Mouse (Mus musculus) heart, embryonic 13.5 days (tissue): ENCODE data around the gene Ephb4. TPM values are rescaled to one million over a fixed set of nuclear protein-coding genes. Genes with fewer than 3 reads are reported as not detected.

Experiments used
- ATAC-seq: fragments of 200-750 bp; cut with Nextera tagmentation; 2 replicates; pipeline ENCODE4 v1.8.0; 2017; ENCODE audit warnings: moderate TSS enrichment; ENCODE audit not compliant: insufficient number of reproducible peaks, low FRiP score, low TSS enrichment; ENCODE audit errors: extremely low read depth
- H3K27ac ChIP-seq: fragments of 300-500 bp; sonication (generic); replicated peaks from 2 replicates; pipeline ENCODE4 v1.5.1; 2015; ENCODE audit warnings: moderate library complexity, mild to moderate bottlenecking, inconsistent platforms
- H3K27me3 ChIP-seq: fragments of 300-500 bp; sonication (generic); replicated peaks from 2 replicates; pipeline ENCODE4 v1.6.1; 2015; ENCODE audit warnings: mild to moderate bottlenecking, inconsistent platforms
- H3K36me3 ChIP-seq: fragments of 300-500 bp; sonication (generic); 2 replicates; pipeline ENCODE4 v1.6.1; 2015; ENCODE audit warnings: mild to moderate bottlenecking, inconsistent platforms
- H3K4me1 ChIP-seq: fragments of 300-500 bp; sonication (generic); 2 replicates; pipeline ENCODE4 v1.6.1; 2015; ENCODE audit warnings: inconsistent platforms
- H3K4me2 ChIP-seq: fragments of 300-500 bp; sonication (generic); 2 replicates; pipeline ENCODE4 v1.6.1; 2015; ENCODE audit warnings: inconsistent platforms, mild to moderate bottlenecking, moderate library complexity
- H3K4me3 ChIP-seq: fragments of 300-500 bp; sonication (generic); 2 replicates; pipeline ENCODE4 v1.5.1; 2015; ENCODE audit warnings: moderate library complexity, mild to moderate bottlenecking, inconsistent platforms
- H3K9ac ChIP-seq: fragments of 300-500 bp; sonication (generic); 2 replicates; pipeline ENCODE4 v1.6.1; 2015; ENCODE audit warnings: inconsistent platforms, mild to moderate bottlenecking, moderate library complexity
- H3K9me3 ChIP-seq: fragments of 300-500 bp; sonication (generic); 2 replicates; pipeline ENCODE4 v1.6.1; 2016; ENCODE audit warnings: inconsistent platforms
- WGBS: fragments of 180-500 bp; shearing (Covaris S2); methylation state at CpG from one replicate; pipeline ENCODE4 v1.1.7; 2015; ENCODE audit warnings: mixed read lengths; 5-methylcytosine and 5-hydroxymethylcytosine counted together
- polyA plus RNA-seq: library from polyadenylated mRNA; unstranded; fragments of >200 nt; fragmentation: Nextera tagmentation; extraction: Ambion mirVana; gene quantifications from 2 replicates; pipeline ENCODE4 v1.2.1, GENCODE M21; 2015

Gene Ephb4
- polyA plus RNA-seq, 1 experiment from 2014 or later = 37.6 TPM

DNA sequence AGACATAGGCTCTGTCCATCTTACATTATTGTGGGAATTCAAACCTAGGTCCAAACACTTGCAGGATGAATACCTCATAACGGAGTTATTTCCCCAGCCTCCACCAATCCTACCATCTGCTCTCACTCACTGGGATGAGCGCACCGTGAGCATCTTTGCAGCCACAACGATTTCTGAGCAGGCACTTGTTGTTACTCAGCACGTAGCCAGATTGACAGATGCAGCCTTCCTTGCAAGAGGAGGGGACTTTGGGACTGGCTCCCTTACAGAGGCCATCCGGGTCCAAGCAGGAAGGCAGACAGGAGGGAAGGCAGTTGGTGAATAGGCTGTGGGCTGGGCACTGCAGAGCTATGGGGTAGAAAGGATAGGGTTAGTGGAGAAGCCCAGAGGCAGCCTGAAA, 59.5 kb downstream of the Ephb4 start:
- no peak for ATAC-seq
- H3K9ac ChIP-seq = no peak overlapping the region
- H3K4me3 ChIP-seq = no peak overlapping the region

DNA sequence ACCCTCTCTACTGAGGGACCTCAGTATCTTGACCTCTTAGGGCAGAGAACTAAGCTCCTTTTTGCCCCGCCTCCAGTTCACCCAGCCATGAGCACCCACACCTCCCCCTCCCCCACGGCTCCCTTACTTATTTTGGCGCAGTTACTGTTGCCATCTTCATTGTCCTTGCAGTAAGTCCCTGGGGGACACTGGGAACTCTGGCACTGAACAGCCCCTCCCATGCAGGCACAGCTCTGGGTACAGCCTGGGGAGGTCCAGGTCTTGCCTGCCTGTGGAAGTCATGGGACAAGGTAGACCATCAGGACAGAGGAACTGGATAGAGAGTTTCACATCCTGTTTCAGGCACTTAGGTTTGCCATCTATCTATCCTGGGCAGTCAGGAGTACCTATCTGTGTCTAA, 60.2 kb downstream of the Ephb4 start:
- WGBS = 67% methylated on average over 3 of the region's 3 CpGs
- H3K9ac ChIP-seq = peak overlapping the region; percentile 19; the same call in 1 of the 2 replicates
- peaks cover 6% of the 10 kb centered on the region for H3K27me3 ChIP-seq
- no peak for ATAC-seq
- H3K4me1 ChIP-seq = peaks cover 8% of the 10 kb centered on the region
- H3K4me2 ChIP-seq = no peak overlapping the region
- no peaks in the 10 kb centered on the region for H3K36me3 ChIP-seq
- H3K4me3 ChIP-seq = no peak overlapping the region
- no peaks in the 10 kb centered on the region for H3K9me3 ChIP-seq
- H3K27ac ChIP-seq = no peak overlapping the region

More for the DNA sequence above, 59.5 kb downstream of the Ephb4 start:
- H3K36me3 ChIP-seq = no peaks in the 10 kb centered on the region
- H3K27me3 ChIP-seq = peaks cover 8% of the 10 kb centered on the region
- 57% methylated on average over 6 of the region's 6 CpGs for WGBS
- H3K4me1 ChIP-seq = peaks cover 8% of the 10 kb centered on the region
- no peak overlapping the region for H3K4me2 ChIP-seq
- H3K27ac ChIP-seq = no peak overlapping the region
- no peaks in the 10 kb centered on the region for H3K9me3 ChIP-seq

DNA sequence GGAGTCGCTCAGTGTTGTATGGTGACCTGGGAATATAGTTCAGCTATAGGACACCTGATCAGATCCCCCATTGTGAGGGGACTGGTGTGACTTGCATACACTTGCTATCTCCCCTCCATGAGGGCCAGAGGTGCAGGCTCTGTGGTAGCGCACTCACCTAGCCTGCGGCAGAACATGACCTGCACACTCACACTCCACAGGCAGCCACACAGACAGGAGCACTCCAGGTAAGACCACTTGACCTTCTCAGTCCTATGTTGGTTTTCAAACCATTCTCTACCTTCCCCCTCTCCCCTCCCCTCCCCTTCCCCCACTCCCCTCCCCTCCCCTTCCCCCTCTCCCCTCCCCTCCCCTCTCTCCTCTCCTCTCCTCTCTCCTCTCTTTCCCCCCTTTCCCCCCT, 60.6 kb downstream of the Ephb4 start:
- Histone ChIP-seq H3K4me1 (peaks cover 8% of the 10 kb centered on the region), H3K27me3 (peaks cover 4% of the 10 kb centered on the region), H3K4me2 (no peak overlapping the region), H3K36me3 (no peaks in the 10 kb centered on the region), H3K4me3 (no peak overlapping the region), H3K27ac (no peak overlapping the region), H3K9ac (no peak overlapping the region), H3K9me3 (no peaks in the 10 kb centered on the region)
- 93% methylated on average over 3 of the region's 3 CpGs for WGBS
- ATAC-seq = no peak

DNA sequence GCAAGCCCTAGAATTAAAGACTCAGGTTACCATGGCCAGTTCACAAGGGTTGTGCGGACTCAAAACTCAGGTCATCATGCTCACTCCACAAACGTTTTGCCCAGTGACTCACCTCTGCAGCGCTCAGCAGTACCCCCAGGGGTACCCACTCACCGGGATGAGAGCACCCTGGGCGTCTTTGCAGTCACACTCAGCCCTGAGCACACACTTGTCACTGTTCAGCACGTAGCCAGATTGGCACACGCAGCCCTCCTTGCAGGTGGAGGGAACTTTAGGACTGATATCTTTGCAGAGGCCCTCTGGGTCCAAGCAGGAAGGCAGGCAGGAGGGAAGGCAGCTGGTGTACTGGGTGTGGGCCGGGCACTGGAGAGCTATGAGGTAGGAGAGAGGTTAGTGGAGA, 61.3 kb downstream of the Ephb4 start:
- peaks cover 8% of the 10 kb centered on the region for H3K4me1 ChIP-seq
- peaks cover 4% of the 10 kb centered on the region for H3K27me3 ChIP-seq
- H3K4me3 ChIP-seq = no peak overlapping the region
- no peak overlapping the region for H3K9ac ChIP-seq
- 59% methylated on average over 8 of the region's 8 CpGs for WGBS
- no peaks in the 10 kb centered on the region for H3K9me3 ChIP-seq
- no peaks in the 10 kb centered on the region for H3K36me3 ChIP-seq
- no peak overlapping the region for H3K27ac ChIP-seq
- no peak for ATAC-seq
- no peak overlapping the region for H3K4me2 ChIP-seq

DNA sequence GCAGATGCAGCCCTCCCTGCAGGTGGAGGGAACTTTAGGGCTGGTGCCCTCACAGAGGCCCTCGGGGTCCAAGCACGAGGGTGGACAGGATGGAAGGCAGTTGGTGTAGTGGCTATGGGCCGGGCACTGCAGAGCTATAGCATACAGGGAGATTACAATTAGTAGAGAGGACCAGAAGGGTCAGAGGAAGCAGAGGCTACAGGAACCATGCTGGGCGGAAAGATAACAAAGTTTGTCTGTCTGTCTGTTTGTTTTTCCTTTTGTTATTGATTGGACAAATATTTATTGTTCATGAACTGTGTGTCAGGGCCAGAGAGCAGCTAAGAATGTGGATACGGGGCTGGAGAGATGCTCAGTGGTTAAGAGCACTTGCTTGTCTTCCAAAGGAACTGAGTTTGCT, 64.3 kb downstream of the Ephb4 start:
- H3K4me1 ChIP-seq = no peaks in the 10 kb centered on the region; the same call in 1 of the 2 replicates
- WGBS = 32% methylated on average over 5 of the region's 5 CpGs
- H3K4me3 ChIP-seq = no peak overlapping the region
- peaks cover 4% of the 10 kb centered on the region for H3K27me3 ChIP-seq
- ATAC-seq = no peak
- no peak overlapping the region for H3K4me2 ChIP-seq
- H3K27ac ChIP-seq = no peak overlapping the region
- H3K9ac ChIP-seq = no peak overlapping the region
- no peaks in the 10 kb centered on the region for H3K36me3 ChIP-seq
- H3K9me3 ChIP-seq = no peaks in the 10 kb centered on the region

DNA sequence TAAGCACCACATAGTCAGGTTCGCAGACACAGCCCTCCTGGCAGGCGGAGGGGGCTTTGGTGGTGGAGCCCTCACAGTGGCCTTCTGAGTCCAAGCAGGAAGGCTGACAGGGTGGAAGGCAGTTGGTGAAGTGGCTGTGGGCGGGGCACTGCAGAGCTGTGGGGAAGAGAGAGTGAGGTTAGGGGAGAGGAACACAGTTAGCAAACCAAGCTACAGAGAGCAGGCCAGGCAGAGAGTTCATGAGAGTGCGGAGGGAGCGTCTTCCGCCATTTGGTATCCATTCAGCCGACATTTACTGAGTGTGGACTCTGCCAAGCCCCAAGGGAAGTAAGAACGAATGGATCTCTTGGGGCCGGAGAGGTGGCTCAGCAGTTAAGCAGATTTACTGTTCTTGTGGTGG, 69.2 kb downstream of the Ephb4 start:
- no peak overlapping the region for H3K4me3 ChIP-seq
- no peak for ATAC-seq
- H3K27me3 ChIP-seq = no peaks in the 10 kb centered on the region; the same call in 1 of the 2 replicates
- no peak overlapping the region for H3K9ac ChIP-seq
- H3K27ac ChIP-seq = no peak overlapping the region
- H3K36me3 ChIP-seq = no peaks in the 10 kb centered on the region
- 66% methylated on average over 9 of the region's 9 CpGs for WGBS
- no peaks in the 10 kb centered on the region; the same call in 1 of the 2 replicates for H3K4me1 ChIP-seq
- no peaks in the 10 kb centered on the region for H3K9me3 ChIP-seq
- H3K4me2 ChIP-seq = no peak overlapping the region

DNA sequence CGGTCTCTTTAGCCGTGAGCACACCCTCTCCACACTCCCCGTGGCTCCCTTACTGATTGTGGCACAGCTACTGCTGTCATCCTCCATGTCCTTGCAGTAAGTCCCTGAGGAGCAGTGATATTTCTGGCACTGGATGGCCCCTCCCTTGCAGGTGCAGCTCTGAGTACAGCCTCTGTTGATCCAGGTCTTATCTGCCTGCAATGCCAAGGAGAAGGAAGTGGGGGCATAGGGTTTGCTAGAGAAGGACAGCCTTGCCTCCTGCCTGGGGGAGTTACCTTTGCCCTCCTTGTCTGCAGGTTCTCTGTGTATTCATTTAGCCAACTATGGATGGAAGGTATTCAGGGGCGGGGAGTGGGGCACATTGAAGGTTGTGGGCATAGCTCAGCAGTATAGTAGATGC, 69.9 kb downstream of the Ephb4 start:
- no peak for ATAC-seq
- 60% methylated on average over 4 of the region's 4 CpGs for WGBS

DNA sequence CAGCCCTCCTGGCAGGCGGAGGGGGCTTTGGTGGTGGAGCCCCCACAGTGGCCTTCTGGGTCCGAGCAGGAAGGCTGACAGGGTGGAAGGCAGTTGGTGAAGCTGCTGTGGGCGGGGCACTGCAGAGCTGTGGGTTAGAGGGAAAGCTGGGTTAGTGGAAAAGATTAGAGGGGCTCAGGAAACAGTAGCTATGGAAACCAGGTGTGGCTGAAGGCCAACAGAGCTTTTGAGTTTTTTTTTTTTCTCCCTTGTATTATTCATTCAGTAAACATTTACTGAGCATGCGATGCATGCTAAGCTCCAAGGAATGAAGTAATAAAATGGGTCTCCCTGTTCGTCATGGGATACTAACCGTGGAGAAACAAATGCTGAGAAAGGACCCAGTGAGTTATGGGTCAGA, 75.7 kb downstream of the Ephb4 start:
- no peak overlapping the region for H3K4me3 ChIP-seq
- no peak overlapping the region for H3K4me2 ChIP-seq
- ATAC-seq = no peak
- WGBS = 57% methylated on average over 6 of the region's 6 CpGs
- no peaks in the 10 kb centered on the region for H3K9me3 ChIP-seq
- H3K4me1 ChIP-seq = no peaks in the 10 kb centered on the region
- 0 out of 2 replicates have a peak, but pooled peaks cover 5% of the 10 kb centered on the region for H3K27me3 ChIP-seq
- H3K27ac ChIP-seq = no peak overlapping the region
- H3K9ac ChIP-seq = no peak overlapping the region
- H3K36me3 ChIP-seq = no peaks in the 10 kb centered on the region

More for the DNA sequence above, 69.9 kb downstream of the Ephb4 start:
- Histone ChIP-seq H3K27me3 (no peaks in the 10 kb centered on the region; the same call in 1 of the 2 replicates), H3K9me3 (no peaks in the 10 kb centered on the region), H3K9ac (no peak overlapping the region), H3K27ac (no peak overlapping the region), H3K4me3 (no peak overlapping the region), H3K4me2 (no peak overlapping the region), H3K36me3 (no peaks in the 10 kb centered on the region), H3K4me1 (no peaks in the 10 kb centered on the region; the same call in 1 of the 2 replicates)

Other genes with a start within 250 kb of the Ephb4 start
- 4.9 and 6.9 TPM in 2 replicates for gene Trim56, start 233.9 kb upstream of the Ephb4 start, polyA plus RNA-seq
- gene Muc3, start 200.8 kb upstream of the Ephb4 start, polyA plus RNA-seq = 0.11 TPM in 1 of 2 replicates, not detected in the other
- gene Muc3a, start 137.7 kb upstream of the Ephb4 start, polyA plus RNA-seq = not detected in 2 replicates
- gene Ache, start 62.6 kb upstream of the Ephb4 start, polyA plus RNA-seq = 12.7 and 14.8 TPM in 2 replicates
- 8.1 and 8.8 TPM in 2 replicates for gene Ufsp1, start 55.5 kb upstream of the Ephb4 start, polyA plus RNA-seq
- gene Srrt, start 42.4 kb upstream of the Ephb4 start, polyA plus RNA-seq = 84.9 and 88.1 TPM in 2 replicates
- gene Trip6, start 35.7 kb upstream of the Ephb4 start, polyA plus RNA-seq = 44.7 and 47.3 TPM in 2 replicates
- gene Slc12a9, start 16.5 kb upstream of the Ephb4 start, polyA plus RNA-seq = 8.1 and 8.7 TPM in 2 replicates
- 0.04 and 0.08 TPM in 2 replicates for gene Zan, start 127.0 kb downstream of the Ephb4 start, polyA plus RNA-seq
- 43.6 and 43.9 TPM in 2 replicates for gene Pop7, start 152.4 kb downstream of the Ephb4 start, polyA plus RNA-seq
- gene Gigyf1, start 168.4 kb downstream of the Ephb4 start, polyA plus RNA-seq = 8.4 and 8.8 TPM in 2 replicates
- not detected in 2 replicates for gene Epo, start 183.1 kb downstream of the Ephb4 start, polyA plus RNA-seq
- 299 and 300 TPM in 2 replicates for gene Gnb2, start 183.4 kb downstream of the Ephb4 start, polyA plus RNA-seq
- gene Actl6b, start 203.4 kb downstream of the Ephb4 start, polyA plus RNA-seq = 0.27 and 0.35 TPM in 2 replicates
- 0.59 and 2.5 TPM in 2 replicates for gene Tfr2, start 219.7 kb downstream of the Ephb4 start, polyA plus RNA-seq